Mouse (Mus musculus) kidney, postnatal 10 days (tissue): Measurements from ENCODE around the gene Wipi2.
A peak's percentile ranks its signal among the peaks of the same experiment; 100 is the strongest.

ENCODE experiments used
- DNase-seq: peaks from one replicate; pipeline ENCODE4 v3.0.0; 2021; ENCODE audit warnings: mixed read lengths

Wipi2 gene

GRCm38 (mm10) chr5:142637823-142638222 is 10.3 kb downstream of the Wipi2 start:
- no peak for DNase-seq

DNA sequence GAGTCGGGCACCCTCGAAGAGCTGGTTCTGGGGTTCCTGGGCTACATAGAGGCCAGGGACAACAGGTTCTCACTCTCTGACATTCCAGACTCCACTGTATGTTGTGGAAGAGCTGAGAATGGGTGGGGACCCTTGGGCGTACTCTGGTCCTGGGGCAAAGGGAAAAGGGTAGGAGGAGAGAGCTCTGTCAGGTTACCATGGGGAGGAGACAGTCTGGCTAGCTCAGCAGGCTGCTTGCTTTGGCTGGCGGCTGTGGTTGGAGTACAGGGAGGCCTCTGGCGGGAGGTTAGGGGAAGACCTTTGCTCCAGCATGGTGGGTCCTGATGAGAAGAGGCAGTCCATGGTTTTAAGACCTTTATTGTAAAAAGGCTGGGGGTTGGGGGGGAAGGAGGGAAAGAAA is 12.6 kb downstream of the Wipi2 start:
- peak; percentile 70 for DNase-seq

- no peak for DNase-seq
Observed at GRCm38 (mm10) chr5:142641331-142642051, 14.0 kb downstream of the Wipi2 start.

DNA sequence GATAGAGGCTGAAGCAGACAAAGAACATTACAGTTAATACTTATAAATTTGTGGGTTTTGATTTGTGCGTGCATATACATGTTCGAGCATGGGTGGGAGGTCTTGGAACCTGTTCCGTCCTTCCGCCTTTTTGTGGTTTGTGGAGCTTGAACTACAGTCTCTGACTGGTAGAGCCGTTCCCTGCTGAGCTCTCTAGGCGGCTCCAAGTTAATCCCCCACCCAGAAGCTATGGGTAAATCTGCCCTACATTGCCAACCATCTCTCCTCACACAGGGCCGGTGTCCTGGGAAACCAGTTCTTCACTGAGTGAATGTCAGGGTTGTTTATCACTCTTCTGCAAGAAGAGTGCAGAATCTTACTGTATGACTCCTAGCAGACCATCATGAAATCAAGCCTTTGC is 20.7 kb downstream of the Wipi2 start:
- no peak for DNase-seq

DNA sequence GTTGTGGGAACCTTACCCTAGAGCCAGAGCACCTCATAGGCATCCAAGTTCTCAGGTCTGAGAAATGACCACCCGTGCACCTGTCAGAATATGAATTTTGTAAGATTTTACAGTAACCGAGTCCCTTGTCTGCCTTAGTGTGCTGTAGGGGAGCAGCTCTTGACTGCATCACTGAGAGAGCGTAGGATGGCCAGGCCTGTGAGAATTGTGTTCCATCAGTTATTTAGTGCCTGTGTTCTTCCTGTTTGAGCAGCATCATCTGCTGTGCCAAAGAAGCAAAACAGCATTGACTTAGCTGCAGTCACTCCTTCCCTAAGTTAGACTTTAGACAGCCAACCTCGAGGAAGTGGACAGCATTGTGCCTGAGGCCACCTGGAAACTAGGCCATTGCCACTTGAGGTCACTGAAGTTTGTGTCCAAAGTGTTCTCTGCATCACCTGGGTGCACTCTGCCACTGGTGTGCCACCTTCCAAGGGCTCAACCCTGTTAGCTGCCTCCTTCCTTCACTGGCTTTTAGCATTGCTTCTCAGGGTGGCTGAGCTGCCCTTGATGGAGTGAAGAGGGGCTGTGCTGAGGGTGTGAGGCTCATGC is 22.1 kb downstream of the Wipi2 start:
- no peak for DNase-seq

DNA sequence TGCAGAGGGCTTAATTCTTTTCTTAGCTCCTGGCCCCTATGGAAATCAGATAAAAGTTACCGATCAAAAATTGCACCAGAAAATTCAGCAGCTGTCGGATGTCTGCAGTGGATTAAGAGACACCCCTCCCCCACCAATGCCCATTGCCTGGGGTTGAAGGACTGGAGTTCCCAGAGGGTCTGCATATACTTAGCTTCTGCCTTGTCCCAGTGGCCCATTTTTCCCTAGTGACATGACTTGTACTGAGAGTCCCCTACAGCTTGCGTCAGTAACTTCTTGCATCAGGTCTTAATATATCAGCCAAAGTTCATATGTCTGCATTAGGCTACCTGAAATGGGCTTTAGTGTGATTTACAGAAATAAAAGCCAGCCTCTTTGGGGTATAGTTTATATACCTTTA is 22.9 kb downstream of the Wipi2 start:
- no peak for DNase-seq

DNA sequence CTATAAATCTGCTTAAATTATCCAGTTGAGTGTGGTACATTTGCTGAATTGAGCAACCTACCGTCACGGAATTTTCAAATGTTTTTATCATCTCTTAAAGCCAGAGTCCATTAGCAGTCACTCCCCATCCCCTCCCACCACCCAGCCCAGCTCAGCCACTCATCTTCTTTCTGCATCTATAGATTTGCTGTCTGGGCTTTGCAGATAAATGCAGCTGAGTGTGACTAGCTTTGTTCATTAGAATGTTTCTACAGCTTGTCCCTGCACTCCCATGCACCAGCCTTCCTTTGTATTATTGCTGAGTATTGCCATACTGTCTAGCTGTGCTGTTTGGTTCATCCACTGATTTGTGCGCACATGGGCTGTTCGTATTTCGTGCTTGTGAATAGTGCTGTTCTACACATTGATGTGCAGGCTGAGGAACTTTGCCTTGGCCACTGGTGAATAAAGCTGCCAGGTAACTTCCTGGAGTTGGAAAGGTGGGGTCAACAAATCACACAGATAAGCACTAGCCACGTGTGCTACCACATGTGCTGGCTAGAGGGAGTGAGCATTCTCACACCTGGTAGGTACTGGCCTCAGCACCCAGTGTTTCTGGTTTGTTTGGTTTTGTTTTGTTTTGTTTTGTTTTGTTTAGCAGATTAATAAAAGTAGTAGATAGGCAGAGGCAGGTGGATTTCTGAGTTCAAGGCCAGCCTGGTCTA is 23.4 kb downstream of the Wipi2 start:
- DNase-seq = no peak

DNA sequence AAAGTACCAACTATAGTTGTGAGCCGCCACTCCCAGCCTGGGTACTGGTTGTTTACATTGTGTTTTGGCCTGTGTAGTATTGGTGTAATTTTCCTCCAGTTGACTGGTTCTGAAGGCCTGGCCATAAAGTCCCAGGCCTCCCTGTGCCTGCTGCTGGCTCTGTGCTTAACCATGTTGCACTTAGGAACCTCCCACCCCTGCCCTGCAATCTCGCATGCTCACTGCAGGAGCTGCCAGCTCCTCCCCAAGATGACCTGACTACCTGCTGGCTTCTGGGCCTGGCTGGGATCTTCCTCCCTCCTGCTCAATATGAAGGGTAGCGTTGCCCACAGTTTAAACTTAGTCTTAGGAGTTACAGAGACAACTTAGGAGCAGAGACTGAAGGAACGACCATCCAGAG is 24.8 kb downstream of the Wipi2 start:
- peak; percentile 26 for DNase-seq

DNA sequence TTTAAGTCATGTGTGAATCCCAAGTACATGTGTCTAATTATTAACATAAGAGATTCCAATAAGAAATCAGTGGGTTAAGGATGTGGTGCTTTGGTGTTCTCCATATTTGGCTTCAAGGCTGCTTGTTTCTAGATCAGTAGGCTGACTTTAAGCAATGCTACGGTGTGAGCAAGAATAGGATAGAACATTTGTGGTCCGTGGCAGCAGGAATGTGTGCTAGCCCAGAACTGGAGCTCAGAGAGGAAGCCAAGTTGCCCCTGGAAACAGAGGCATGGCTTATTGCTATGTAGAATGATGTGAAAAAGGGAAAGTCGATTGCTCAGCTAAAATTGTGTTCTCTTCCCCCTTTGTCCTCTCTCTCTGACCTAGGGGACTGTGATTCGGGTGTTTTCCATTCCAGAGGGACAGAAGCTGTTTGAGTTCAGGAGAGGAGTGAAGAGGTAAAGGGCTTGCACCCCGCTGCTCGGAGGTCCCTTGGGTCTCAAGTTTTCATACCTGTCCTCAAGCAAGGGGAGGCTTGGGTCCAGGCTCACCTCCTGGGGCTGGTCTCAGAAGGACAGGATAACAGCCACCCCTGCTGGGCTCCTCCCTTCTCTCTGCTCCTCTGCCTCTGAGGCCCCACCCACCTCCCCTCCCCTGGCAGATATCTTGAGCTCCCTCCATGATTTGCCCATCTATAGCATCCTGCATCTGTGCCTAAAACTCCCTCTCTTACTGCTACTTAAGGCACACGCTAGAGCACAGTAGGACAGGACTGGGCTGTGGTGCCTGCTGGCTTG is 33.3 kb downstream of the Wipi2 start:
- DNase-seq = no peak

DNA sequence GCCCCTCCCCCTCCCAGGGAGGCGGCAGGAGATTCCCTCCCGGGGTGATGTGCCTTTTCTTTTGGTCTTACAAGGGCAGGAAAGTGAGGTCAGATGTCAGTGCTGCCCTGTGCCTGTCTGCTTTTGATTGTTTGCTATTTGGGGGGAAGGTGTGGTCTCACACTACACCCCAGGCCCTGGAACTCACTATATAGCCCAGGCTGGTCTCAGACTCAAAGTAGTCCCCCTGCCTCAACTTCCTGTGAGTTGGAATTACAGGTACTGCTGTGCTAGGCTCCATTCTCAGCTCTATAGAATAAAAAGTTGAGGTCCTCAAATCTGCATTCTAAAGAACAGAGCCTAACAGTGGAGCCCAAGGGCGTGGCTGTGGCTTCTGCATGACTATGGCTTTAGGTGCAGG is 40.4 kb downstream of the Wipi2 start:
- no peak for DNase-seq

- DNase-seq = no peak
Observed at GRCm38 (mm10) chr5:142668556-142669263, 41.2 kb downstream of the Wipi2 start.

GRCm38 (mm10) chr5:142669726-142670125 is 42.2 kb downstream of the Wipi2 start:
- no peak for DNase-seq

DNA sequence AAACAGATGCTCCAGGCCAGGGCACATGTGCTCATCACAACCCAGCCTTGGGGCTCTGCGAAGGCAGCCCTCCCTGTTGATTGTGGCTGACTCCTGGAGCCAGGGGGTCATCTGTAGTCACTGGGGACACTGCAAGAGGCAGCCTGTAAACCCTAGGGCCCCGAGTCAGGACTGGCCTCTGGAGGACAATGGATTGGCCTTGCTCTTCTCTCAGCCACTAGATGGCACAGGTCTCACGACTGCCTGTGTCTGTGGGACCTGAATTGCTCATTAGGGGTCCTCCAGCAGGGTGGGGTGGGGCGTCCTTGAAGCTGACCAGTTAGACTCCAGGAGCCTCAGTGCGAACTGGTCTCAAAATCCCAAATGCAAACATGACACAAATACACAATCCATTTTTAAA is 45.6 kb downstream of the Wipi2 start:
- peak; percentile 40 for DNase-seq

DNA sequence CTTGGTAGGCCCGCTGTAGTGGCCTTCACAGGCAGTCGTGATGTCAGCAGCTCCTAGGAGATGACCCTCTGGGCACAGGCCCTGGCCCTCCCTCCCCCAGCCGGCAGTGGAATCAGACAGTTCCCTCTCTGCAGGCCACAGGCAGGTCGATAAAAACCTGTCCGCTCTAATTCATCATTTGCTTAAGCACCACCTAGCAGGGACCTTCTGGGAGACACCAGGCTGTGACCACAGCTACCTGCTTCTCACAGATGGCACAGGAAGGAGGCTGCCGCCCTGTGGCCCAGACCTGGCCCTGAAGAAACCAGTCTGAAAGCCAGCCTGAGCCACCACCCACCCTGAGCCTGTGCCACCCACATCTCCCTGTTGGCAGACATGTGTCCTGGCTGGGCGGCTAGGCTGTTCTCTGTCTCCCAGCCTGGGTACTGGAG is 50.7 kb downstream of the Wipi2 start:
- no peak for DNase-seq

DNA sequence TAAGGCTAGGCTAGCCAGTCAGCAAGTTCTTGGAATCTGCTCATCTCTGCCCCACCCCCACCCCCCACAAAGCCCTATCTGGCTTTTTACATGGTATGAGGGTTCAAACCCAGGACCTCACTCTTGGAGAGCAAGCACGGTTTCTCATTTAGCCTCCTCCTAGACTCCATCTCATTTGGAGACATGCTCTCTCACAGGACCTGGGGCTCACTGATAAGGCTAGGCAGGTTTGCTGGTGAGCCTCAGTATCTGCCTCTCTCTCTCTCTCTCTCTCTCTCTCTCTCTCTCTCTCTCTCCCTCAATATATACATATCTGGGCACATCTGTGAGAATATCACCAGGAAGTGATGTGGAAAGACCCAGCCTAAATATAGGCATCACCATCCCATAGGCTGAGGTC is 51.6 kb downstream of the Wipi2 start:
- DNase-seq = no peak

DNA sequence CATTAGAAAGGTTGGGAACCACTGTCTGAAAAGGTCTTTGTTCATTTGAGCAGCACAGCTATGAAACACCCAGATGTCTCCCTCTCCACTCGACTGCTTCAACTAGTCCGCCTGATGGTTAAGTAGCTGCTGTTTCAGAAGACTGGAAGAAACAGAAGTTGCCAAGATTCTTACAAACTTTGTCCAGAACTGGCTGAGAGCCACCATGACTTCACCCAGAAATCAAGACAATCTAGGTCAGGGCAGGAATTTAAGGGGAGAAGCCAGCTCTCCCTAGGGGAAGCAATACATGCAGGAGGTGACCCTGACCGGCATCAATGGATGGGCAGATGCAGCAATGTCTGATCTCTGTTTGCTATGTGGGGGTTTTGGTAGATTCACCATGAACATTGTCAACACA is 54.4 kb downstream of the Wipi2 start:
- no peak for DNase-seq

DNA sequence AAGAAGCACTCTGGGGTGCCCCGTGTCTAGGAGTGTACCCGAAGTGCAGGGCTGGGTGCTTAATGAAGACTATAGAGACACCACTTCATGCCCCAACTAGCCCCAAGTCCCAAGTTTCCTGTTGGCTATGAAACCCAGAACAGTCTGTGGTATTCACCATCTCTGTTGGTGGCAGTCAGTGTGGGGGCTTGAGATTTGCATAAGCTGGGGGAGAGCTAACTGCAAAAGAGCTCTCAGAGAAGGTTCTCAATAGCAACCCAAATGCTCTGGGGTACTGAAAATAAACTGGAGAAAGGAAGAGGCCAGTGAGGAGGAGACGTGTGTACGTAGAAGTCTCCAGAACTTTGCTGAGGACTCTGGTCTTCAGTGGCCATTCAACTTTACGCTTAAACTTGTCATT is 55.0 kb downstream of the Wipi2 start:
- DNase-seq = no peak

GRCm38 (mm10) chr5:142688866-142689265 is 61.4 kb downstream of the Wipi2 start:
- DNase-seq = no peak

DNA sequence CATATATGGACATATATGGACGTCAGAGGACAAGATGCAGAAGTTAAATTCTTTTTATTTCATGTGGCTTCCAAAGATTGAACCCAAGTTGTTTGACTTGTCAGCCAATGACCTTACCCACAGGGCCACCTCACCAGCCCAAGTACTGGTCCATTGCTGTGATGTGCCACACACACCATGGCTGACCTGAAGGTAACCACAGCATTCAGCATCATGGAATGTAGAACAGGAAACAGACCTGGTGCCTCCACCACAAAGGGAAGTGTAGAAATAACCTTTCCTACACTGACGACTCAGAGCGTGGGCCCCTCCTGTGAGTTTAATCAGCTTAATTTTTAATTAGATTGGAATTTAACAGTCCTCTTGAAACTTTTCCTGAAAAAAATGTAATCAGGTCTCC is 62.8 kb downstream of the Wipi2 start:
- no peak for DNase-seq

DNA sequence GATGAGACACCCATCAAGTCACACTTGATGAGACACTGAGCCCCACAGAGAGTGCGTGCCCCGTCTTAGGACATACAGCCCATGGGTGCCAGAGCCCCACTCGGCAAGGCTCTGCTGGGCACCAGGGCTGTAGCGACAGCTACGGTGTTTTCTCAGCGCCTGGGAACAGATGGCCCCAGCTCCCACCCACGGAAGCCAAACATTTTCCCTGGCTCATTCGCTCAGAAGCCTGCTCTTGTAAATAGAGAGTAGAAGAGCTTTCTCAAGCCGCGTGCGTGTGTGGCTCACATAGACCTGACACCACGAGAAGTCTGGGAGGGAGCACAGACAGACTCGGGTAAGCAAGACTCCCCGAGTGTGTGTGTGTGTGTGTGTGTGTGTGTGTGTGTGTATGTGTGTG is 64.8 kb downstream of the Wipi2 start, which contains the start of gene Slc29a4:
Gene Slc29a4, plus strand, starts transcription at position 265 of the 400 bp plus-strand sequence.
- DNase-seq = no peak

DNA sequence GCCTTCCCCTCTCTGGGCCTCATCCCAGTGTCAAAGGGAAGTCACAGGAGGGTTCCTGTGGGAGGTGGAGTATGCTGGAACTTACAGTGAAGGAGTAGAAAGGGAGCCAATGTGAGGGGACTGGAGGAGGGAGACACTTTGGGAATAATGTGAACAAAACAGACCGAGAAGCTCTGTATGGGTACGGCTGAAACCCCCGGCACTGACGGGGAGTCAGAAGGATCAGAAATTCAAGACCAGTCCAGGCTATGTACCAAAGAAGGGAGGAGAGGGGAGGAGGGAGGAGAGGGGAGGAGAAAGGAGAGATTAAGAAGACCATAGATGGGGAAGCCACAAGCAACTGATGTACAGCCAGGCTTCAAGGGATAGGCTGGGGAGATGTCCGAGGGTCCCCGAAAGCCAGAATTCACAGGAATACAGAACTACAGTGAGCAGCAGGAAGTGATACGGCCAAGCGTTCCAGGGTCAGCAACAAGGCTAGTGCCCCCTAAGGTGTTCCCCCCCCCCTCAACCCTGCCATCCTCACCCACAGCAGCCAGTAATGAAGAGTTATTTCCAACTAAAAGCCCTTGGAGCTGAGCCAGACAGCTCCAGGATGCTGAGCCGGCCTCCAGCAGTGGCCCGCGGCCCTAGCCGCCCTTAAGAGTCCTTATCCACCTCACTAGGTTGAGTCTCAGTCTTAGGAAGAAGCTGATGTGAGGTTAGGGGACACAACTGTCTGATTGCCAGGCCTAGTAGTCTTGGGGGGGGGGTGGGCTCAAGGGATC is 65.7 kb downstream of the Wipi2 start:
- DNase-seq = no peak
